Mouse (Mus musculus): ENCODE results near the gene Camsap2. TPM values are rescaled to one million over a fixed set of nuclear protein-coding genes. Genes with fewer than 3 reads are reported as not detected.

Camsap2 gene
- polyA plus RNA-seq, 1 experiment from 2014 or later = 28.2 TPM

DNA sequence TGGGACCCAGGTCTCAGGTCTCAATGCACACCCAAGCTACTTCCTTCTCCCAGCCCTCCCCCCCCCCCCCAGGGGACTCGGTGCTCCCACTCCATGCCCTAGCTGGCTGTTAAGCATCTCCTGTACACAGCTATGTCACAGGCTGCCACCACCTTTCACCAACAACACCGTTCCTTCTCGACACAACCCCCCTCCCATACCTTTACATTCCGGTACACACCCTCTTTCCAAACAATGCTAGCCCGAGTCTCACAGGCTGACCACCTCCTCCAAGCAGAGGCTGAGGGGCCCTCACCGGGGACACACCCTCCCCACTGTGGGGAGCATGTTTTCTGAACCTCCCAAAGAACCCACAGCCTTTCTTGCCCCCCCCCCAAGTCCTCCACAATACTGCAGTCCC is 114.3 kb downstream of the Camsap2 start:
- ATAC-seq (ENCODE audit: low FRiP score) = no peak
- Histone ChIP-seq H3K36me3 (no peaks in the 10 kb centered on the region), H3K9ac (peak overlapping the region; percentile 43; the same call in 1 of the 2 replicates), H3K4me1 (replicated peaks) (peaks cover 72% of the 10 kb centered on the region), H3K27me3 (0 out of 2 replicates have a peak, but pooled peaks cover 16% of the 10 kb centered on the region), H3K4me3 (peak overlapping the region; percentile 51), H3K9me3 (no peaks in the 10 kb centered on the region), H3K27ac (no peak overlapping the region), H3K4me2 (peak overlapping the region; percentile 80)
- 2% methylated on average over 6 of the region's 6 CpGs for WGBS

DNA sequence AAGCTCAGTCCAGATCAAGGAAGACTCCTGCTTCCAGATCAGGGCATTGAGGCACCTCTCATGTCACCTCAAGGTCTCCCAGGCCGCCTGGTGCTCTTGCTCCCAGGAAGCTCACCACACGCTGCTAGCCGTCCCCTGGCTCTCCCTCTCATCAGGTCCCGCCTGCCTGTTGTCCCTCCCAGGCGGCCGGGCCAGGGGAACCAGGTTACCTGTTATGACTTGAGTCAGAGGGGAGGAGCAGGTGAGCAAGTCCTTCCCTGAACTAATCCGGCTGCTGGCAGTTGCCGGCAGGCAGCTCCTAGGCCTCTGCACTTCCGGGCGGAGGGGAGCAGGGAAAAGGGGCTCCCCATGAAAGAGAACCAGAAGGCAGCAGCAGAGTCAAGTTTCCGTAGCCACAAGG is 115.7 kb downstream of the Camsap2 start:
- WGBS = 20% methylated on average over 11 of the region's 11 CpGs
- Histone ChIP-seq H3K4me2 (peak overlapping the region; percentile 80), H3K9ac (peak overlapping the region; percentile 43; the same call in 1 of the 2 replicates), H3K27ac (no peak overlapping the region), H3K27me3 (0 out of 2 replicates have a peak, but pooled peaks cover 16% of the 10 kb centered on the region), H3K4me3 (no peak overlapping the region), H3K36me3 (no peaks in the 10 kb centered on the region), H3K9me3 (no peaks in the 10 kb centered on the region), H3K4me1 (replicated peaks) (peaks cover 79% of the 10 kb centered on the region)
- no peak for ATAC-seq (ENCODE audit: low FRiP score)

DNA sequence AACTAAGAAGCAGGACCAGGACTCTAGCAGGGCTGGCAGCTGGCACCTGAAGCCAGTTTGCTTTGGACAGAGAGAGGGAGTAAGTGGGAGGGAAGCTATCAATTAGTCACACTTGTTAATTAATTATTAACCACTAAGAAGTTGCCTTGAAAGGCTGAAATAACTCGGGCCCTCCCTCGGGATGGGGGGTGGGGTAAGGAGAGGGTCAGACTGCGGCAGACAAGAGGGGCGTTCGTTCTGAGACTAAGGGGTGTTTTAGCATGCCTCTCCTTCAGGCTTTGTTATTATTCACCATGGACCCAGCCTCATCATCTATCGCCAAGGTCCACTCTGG is 116.9 kb downstream of the Camsap2 start:
- Histone ChIP-seq H3K9me3 (no peaks in the 10 kb centered on the region), H3K36me3 (no peaks in the 10 kb centered on the region), H3K27ac (no peak overlapping the region), H3K4me1 (replicated peaks) (peaks cover 79% of the 10 kb centered on the region), H3K4me3 (no peak overlapping the region), H3K9ac (no peak overlapping the region), H3K4me2 (no peak overlapping the region), H3K27me3 (0 out of 2 replicates have a peak, but pooled peaks cover 16% of the 10 kb centered on the region)
- ATAC-seq (ENCODE audit: low FRiP score) = no peak
- WGBS = 8% methylated on average over 6 of the region's 6 CpGs

DNA sequence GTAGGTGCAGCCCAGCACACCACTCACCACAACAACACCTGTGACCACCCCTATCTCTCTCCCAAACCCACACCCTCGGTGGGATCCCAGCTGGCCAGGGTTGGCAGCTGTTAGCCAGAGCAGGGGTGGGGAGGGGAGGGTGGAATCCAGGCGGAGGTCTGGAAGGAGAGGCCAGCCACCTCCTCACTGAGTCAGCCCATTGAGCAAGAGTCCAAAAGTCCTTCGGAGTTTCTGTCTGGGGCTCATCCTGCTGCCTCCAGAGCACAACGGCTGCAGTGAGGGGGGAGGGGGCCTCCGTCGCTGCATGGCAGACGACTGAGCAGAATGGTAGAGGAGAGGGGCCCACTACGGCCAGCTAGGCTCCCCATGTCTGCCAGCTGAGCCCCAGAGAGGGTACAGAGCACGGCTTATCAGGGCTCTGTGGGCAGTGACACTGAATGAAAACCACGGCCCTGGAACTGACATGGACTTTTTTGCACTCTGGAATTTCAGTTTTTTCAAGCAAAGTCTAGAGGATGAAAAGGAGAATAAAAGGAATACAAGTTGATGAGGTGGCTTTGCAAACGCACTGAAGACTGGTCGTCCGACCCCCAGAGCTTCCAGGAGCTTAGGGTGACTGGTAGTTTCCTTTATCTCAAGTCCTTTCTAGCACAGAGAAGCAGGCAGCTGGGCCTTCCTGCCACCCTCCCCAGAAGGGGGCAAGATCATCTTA is 117.4 kb downstream of the Camsap2 start:
- H3K27me3 ChIP-seq = 0 out of 2 replicates have a peak, but pooled peaks cover 14% of the 10 kb centered on the region
- H3K36me3 ChIP-seq = no peaks in the 10 kb centered on the region
- no peak overlapping the region for H3K4me3 ChIP-seq
- 4% methylated on average over 13 of the region's 13 CpGs for WGBS
- no peak for ATAC-seq (ENCODE audit: low FRiP score)
- H3K9me3 ChIP-seq = no peaks in the 10 kb centered on the region
- peaks cover 78% of the 10 kb centered on the region for H3K4me1 ChIP-seq (replicated peaks)
- 0 out of 2 replicates have a peak overlapping the region, but pooled peaks have one; percentile 2 for H3K4me2 ChIP-seq
- H3K27ac ChIP-seq = no peak overlapping the region
- H3K9ac ChIP-seq = peak overlapping the region; percentile 25; the same call in 1 of the 2 replicates

DNA sequence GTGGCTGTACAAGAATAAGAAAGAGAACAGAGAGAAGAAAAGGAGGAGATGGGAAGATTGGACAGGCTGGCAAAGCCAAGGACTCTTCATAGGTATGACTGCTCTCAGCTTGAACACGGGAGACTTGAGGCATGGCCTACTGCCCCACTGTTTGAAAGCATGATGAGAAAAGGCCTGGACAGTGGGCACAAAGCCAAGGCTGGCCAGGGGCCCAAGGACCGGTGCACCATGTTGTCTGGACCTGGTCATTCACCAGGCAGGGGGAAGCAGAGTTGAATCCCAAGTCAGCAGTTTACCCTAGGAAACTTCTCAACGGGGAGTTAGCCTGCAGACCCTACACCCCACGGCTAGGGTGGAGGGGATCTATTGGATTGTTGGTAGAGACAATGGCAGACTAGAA is 118.0 kb downstream of the Camsap2 start:
- Histone ChIP-seq H3K4me3 (no peak overlapping the region), H3K9ac (no peak overlapping the region), H3K36me3 (0 out of 2 replicates have a peak, but pooled peaks cover 2% of the 10 kb centered on the region), H3K4me1 (replicated peaks) (peaks cover 73% of the 10 kb centered on the region), H3K9me3 (no peaks in the 10 kb centered on the region), H3K4me2 (no peak overlapping the region), H3K27ac (no peak overlapping the region), H3K27me3 (0 out of 2 replicates have a peak, but pooled peaks cover 13% of the 10 kb centered on the region)
- 62% methylated on average over 4 of the region's 4 CpGs for WGBS
- no peak for ATAC-seq (ENCODE audit: low FRiP score)

DNA sequence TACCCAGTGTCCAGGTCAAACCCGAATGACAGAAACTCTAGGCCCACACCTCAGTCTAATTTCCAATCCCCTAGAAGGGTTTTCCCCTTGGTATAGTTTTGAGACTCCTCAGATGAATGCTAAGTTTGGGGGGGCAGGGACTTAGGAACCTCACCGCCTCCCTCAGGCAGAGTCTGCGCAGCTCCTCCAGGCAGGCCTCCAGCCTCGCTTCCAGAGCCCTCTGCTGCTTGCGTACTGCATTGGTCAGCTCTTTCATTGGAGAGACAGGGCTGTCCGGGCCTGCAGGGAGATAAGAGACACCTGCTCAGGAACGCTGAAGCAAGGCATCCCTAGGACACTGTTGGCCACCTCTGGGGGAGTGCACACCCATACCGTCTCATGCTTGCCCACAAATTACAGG is 119.3 kb downstream of the Camsap2 start:
- Histone ChIP-seq H3K9me3 (no peaks in the 10 kb centered on the region), H3K36me3 (0 out of 2 replicates have a peak, but pooled peaks cover 3% of the 10 kb centered on the region), H3K4me1 (replicated peaks) (peaks cover 63% of the 10 kb centered on the region), H3K27me3 (0 out of 2 replicates have a peak, but pooled peaks cover 9% of the 10 kb centered on the region), H3K9ac (no peak overlapping the region), H3K27ac (no peak overlapping the region), H3K4me2 (no peak overlapping the region), H3K4me3 (no peak overlapping the region)
- 90% methylated on average over 8 of the region's 8 CpGs for WGBS
- no peak for ATAC-seq (ENCODE audit: low FRiP score)

DNA sequence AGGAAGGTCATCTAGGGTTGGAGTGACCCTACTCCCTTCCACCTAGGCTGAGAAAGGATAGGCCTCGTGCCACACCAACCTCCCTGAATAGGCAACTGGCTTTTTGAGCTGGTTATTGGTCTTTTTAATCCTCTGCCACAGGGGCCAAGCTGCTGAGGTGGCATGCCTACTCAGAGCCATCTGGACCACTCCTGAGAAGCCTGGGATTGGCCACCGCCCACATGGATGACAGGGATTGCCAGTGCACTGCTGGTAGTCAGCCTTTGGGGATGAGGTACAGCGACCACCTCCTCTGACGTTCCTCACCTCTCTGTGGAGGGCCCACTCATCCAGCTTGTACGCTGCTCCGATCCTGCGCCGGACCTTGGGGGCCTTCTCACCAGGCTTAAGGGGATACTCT is 120.1 kb downstream of the Camsap2 start:
- WGBS = 88% methylated on average over 8 of the region's 8 CpGs
- Histone ChIP-seq H3K27me3 (0 out of 2 replicates have a peak, but pooled peaks cover 5% of the 10 kb centered on the region), H3K36me3 (0 out of 2 replicates have a peak, but pooled peaks cover 3% of the 10 kb centered on the region), H3K4me2 (no peak overlapping the region), H3K4me1 (replicated peaks) (peaks cover 55% of the 10 kb centered on the region), H3K27ac (no peak overlapping the region), H3K9me3 (no peaks in the 10 kb centered on the region), H3K4me3 (no peak overlapping the region), H3K9ac (no peak overlapping the region)
- ATAC-seq (ENCODE audit: low FRiP score) = no peak

DNA sequence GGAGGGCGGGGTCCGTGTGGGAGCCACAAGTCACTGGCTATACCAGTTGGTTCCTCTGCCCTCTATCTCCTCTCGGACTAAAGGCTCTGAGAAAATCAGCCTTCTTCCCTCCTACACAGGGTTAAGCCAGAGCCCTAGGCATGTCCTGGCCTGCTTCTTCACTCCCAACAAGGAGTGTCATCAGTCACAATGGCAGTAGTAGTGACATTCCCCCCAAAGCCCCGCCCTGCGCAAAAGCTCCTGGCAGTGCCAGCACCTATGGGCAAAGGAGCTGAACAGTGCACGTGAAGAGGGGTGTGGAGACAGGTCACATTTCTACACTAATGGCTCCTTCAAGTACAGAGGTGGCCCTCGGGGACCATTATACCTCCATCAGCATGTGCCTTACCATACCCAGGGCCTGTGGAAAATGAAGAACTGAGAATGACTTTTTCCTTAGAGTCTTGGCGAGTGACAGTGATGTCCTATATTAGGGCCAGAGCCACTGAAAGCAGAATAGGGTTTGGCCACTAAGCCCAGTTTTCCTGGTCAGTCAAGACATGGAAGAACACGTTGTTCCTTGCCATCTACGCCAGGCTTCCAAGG is 122.1 kb downstream of the Camsap2 start:
- Histone ChIP-seq H3K4me2 (no peak overlapping the region), H3K9me3 (no peaks in the 10 kb centered on the region)

DNA sequence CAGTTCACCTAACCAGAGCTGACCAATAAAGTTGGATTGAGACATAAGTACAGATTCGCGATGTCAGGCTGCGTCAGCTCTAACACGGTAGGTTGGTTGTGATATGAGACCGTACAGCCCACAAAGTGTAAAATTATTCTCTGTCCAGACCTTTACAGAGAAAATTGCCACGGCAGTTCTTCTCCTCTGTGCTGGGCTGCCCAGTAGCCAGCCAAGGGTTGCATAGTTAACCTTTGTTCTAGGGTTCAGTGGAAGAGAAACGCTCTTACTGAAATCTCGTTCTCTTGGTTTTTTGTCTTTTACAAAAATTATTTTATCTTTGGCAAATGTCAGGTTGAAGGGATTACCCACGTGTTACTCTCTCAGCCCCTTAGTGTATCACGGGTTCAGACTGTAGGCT is 123.5 kb downstream of the Camsap2 start:
- Histone ChIP-seq H3K9me3 (no peaks in the 10 kb centered on the region), H3K36me3 (peaks cover 18% of the 10 kb centered on the region), H3K4me3 (no peak overlapping the region), H3K9ac (no peak overlapping the region), H3K27me3 (no peaks in the 10 kb centered on the region), H3K4me1 (replicated peaks) (peaks cover 21% of the 10 kb centered on the region), H3K27ac (no peak overlapping the region), H3K4me2 (no peak overlapping the region)
- ATAC-seq (ENCODE audit: low FRiP score) = no peak
- 85% methylated on average over 10 of the region's 10 CpGs for WGBS

More for the DNA sequence above, 122.1 kb downstream of the Camsap2 start:
- H3K27me3 ChIP-seq = no peaks in the 10 kb centered on the region
- H3K4me1 ChIP-seq (replicated peaks) = peaks cover 35% of the 10 kb centered on the region
- 90% methylated on average over 10 of the region's 10 CpGs for WGBS
- H3K27ac ChIP-seq = no peak overlapping the region
- no peak overlapping the region for H3K4me3 ChIP-seq
- ATAC-seq (ENCODE audit: low FRiP score) = no peak
- peaks cover 11% of the 10 kb centered on the region for H3K36me3 ChIP-seq
- no peak overlapping the region for H3K9ac ChIP-seq

DNA sequence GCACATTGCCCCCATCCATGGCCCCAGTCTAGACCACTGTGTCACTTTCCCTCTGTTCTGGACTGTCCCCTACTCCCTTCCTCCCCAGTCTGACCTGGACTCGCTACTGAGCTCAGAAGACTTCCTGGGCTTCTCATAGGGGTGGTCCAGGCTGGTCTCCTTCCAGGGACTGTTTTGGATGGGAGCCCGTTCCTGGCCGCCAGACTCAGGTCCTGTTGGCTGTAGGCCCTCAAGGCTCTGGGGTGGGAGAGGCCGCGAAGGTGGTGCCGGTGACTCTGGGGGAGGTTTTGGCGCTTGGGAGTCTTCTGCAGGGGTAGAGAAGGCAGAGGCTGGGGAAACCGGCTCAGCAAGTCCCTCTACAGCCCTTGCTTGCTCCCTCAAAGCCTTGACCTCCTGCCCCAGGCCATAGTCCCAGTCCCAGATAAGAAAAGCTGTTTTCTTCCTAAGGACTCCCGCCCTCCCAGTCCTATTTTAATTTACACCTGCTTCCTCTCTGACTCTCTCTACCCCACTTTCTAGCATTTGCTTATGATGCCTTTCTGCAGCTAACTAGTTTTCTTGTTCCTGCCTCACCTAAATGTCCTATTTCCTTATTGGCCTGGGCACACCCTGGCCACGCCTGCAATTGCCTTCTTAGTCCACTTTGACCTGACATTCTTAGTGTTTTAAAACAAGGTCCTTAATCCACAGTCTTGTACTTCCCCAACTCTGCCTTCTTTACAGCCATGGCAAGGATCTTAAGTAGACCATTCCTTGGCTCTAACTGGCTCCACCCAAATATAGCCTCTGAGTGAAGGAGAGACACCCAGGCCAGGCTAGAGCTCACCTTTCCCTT is 125.7 kb downstream of the Camsap2 start:
- H3K4me1 ChIP-seq (replicated peaks) = peaks cover 11% of the 10 kb centered on the region
- no peaks in the 10 kb centered on the region for H3K9me3 ChIP-seq
- no peaks in the 10 kb centered on the region for H3K27me3 ChIP-seq
- ATAC-seq (ENCODE audit: low FRiP score) = no peak
- no peak overlapping the region for H3K4me3 ChIP-seq
- H3K36me3 ChIP-seq = peaks cover 30% of the 10 kb centered on the region
- WGBS = 90% methylated on average over 9 of the region's 10 CpGs
- no peak overlapping the region for H3K4me2 ChIP-seq
- no peak overlapping the region for H3K27ac ChIP-seq
- H3K9ac ChIP-seq = no peak overlapping the region
